Comparison of ENCODE assay signal across 17 mouse cellular contexts in genomic region chr10:53525265-53525976, GRCm38 (mm10).
DNase-seq lines count a peak whose midpoint lies in the region; ATAC-seq and TF ChIP-seq lines count a peak whose summit lies in the region.
"Had no signal": no experiment of that assay in that cellular context is flagged by ENCODE, and none has a peak within 500 bp of the region (broad histone marks: within the 10 kb centered on the region; RNA-seq: fewer than 3 reads in every experiment).

No protein-coding gene starts in this region.

- 66% methylated on average over 3 of the region's 3 CpGs for WGBS in kidney, postnatal 0 days
- 81% methylated on average over 3 of the region's 3 CpGs for WGBS in kidney, embryonic 16.5 days

- no peaks in the 10 kb centered on the region for H3K27me3 ChIP-seq in kidney, postnatal 0 days (ENCODE audit: insufficient read depth, low read length)
- H3K27me3 ChIP-seq in kidney, embryonic 16.5 days (ENCODE audit: insufficient read depth, low read length) = no peaks in the 10 kb centered on the region
- H3K27me3 ChIP-seq in splenic B cell, adult 2 months (ENCODE audit: control insufficient read depth, insufficient read depth, low read length, poor library complexity, severe bottlenecking) = no peaks in the 10 kb centered on the region
- H3K27me3 ChIP-seq: hindbrain, embryonic 13.5 days; lung, embryonic 15.5 days had no signal

- peak; percentile 22; the same call in 1 of the 2 replicates for TF ChIP-seq CTCF in kidney, postnatal 0 days (IDR thresholded peaks at IDR 0.05; ENCODE audit: low read depth)

- H3K4me1 ChIP-seq in kidney, postnatal 0 days (replicated peaks; ENCODE audit: insufficient read depth, low read length) = no peaks in the 10 kb centered on the region
- no peaks in the 10 kb centered on the region for H3K4me1 ChIP-seq in kidney, embryonic 16.5 days (ENCODE audit: insufficient read depth, low read length)
- no peaks in the 10 kb centered on the region for H3K4me1 ChIP-seq in ES-E14 (ENCODE audit: control insufficient read depth in 2 of 2, insufficient read depth in 2 of 2, low read length in 2 of 2, poor library complexity in 1 of 2)
- H3K4me1 ChIP-seq: hindbrain, embryonic 13.5 days; lung, embryonic 15.5 days had no signal

- no peak overlapping the region for H3K4me3 ChIP-seq in kidney, postnatal 0 days (replicated peaks; ENCODE audit: low read depth, low read length)
- H3K4me3 ChIP-seq in kidney, embryonic 16.5 days (ENCODE audit: low read length) = no peak overlapping the region
- H3K4me3 ChIP-seq in ES-E14 (ENCODE audit: insufficient read depth in 1 of 2, low read depth in 1 of 2, low read length in 2 of 2, poor library complexity in 1 of 2, severe bottlenecking in 1 of 2) = no peak overlapping the region
- H3K4me3 ChIP-seq: erythroblast, embryonic 14.5 days; hindbrain, embryonic 13.5 days; lung, embryonic 15.5 days had no signal

- no peak overlapping the region for H3K4me2 ChIP-seq in kidney, postnatal 0 days (ENCODE audit: low read length)
- H3K4me2 ChIP-seq in kidney, embryonic 16.5 days (replicated peaks; ENCODE audit: low read depth, low read length) = no peak overlapping the region
- H3K4me2 ChIP-seq: hindbrain, embryonic 13.5 days; liver, embryonic 11.5 days; lung, embryonic 15.5 days had no signal

- in situ Hi-C loops in ES-E14 (cut with MboI; ENCODE audit: low sequenced_read_pairs in 2 of 2, unreplicated experiment in 2 of 2) = loop anchor here in 1 of 2 experiments (10.0 kb wide), 1 partner anchor 181 kb away; no protein-coding TSS in a partner anchor

- no peak overlapping the region for H3K27ac ChIP-seq in kidney, postnatal 0 days
- H3K27ac ChIP-seq in kidney, embryonic 16.5 days (ENCODE audit: low read length) = no peak overlapping the region
- H3K27ac ChIP-seq in ES-E14 (ENCODE audit: insufficient read depth, low read depth, low read length, poor library complexity, severe bottlenecking) = no peak overlapping the region
- H3K27ac ChIP-seq: hindbrain, embryonic 13.5 days; lung, embryonic 15.5 days had no signal

- no peaks in the 10 kb centered on the region for H3K9me3 ChIP-seq in kidney, postnatal 0 days (replicated peaks; ENCODE audit: low read length)
- no peaks in the 10 kb centered on the region for H3K9me3 ChIP-seq in kidney, embryonic 16.5 days (ENCODE audit: low read length)
- H3K9me3 ChIP-seq in ES-E14 (ENCODE audit: control insufficient read depth, insufficient read depth, low read depth, low read length) = no peaks in the 10 kb centered on the region
- H3K9me3 ChIP-seq: lung, embryonic 15.5 days had no signal

- DNase-seq in kidney, postnatal 0 days (ENCODE audit: low spot score) = peak; percentile 4
- DNase-seq in ES-E14 (ENCODE audit: low read depth, low spot score) (peak; percentile 60), MN1 (ENCODE audit: low spot score) (no peak)
- peak; percentile 71 for DNase-seq in splenic B cell, adult 2 months (ENCODE audit: low read depth, low spot score)
- DNase-seq in gastrocnemius, postnatal 10 days = no peak
- DNase-seq in cerebellum, adult 9-10 months = no peak
- DNase-seq: adrenal gland, postnatal 25 days; cerebellum, adult 9-11 months; kidney, adult 18-20 months; layer of hippocampus, postnatal 36 days; left cerebral cortex, postnatal 4 days had no signal

- H3K9ac ChIP-seq in kidney, postnatal 0 days (ENCODE audit: low read depth, low read length) = no peak overlapping the region
- H3K9ac ChIP-seq in kidney, embryonic 16.5 days (replicated peaks; ENCODE audit: low read length) = no peak overlapping the region
- H3K9ac ChIP-seq in ES-E14 (ENCODE audit: insufficient read depth, low read depth, low read length, poor library complexity, severe bottlenecking) = no peak overlapping the region
- H3K9ac ChIP-seq: hindbrain, embryonic 13.5 days; lung, embryonic 15.5 days had no signal

- H3K36me3 ChIP-seq in kidney, postnatal 0 days (ENCODE audit: insufficient read depth, low read length) = no peaks in the 10 kb centered on the region
- no peaks in the 10 kb centered on the region for H3K36me3 ChIP-seq in kidney, embryonic 16.5 days (ENCODE audit: insufficient read depth, low read length)
- H3K36me3 ChIP-seq in ES-E14 (ENCODE audit: control insufficient read depth, insufficient read depth, low read length, poor library complexity, severe bottlenecking) = no peaks in the 10 kb centered on the region
- H3K36me3 ChIP-seq in splenic B cell, adult 2 months (ENCODE audit: control insufficient read depth, insufficient read depth, low read length, poor library complexity, severe bottlenecking) = no peaks in the 10 kb centered on the region
- H3K36me3 ChIP-seq: hindbrain, embryonic 13.5 days; lung, embryonic 15.5 days had no signal

- ATAC-seq in kidney, postnatal 0 days (replicated peaks; ENCODE audit: low FRiP score, low read depth) = no peak
- no peak for ATAC-seq in kidney, embryonic 16.5 days (ENCODE audit: low FRiP score, low TSS enrichment)
- ATAC-seq in hematopoietic stem cell, adult 5-6 weeks (replicated peaks in 1 of 2; ENCODE audit: insufficient read depth in 1 of 2, low FRiP score in 2 of 2, low TSS enrichment in 1 of 2, low read depth in 1 of 2, poor library complexity in 2 of 2, severe bottlenecking in 2 of 2) = peak; percentile 54 to 83

TF ChIP-seq in ES-E14, 5 proteins besides CTCF, POLR2A, EP300 and RAD21:
- TF ChIP-seq CHD2 (IDR thresholded peaks at IDR 0.05; ENCODE audit: low read depth, low read length) (0 out of 2 replicates have a peak, but pooled peaks have one; percentile 46), HCFC1 (IDR thresholded peaks at IDR 0.05; ENCODE audit: borderline replicate concordance, insufficient read depth, low read length) (no peak)

Comparison
In these comparisons a context has a peak if more than half of its experiments do, and no peak if none do; other contexts are left out.
1. ATAC-seq: peak in hematopoietic stem cell, adult 5-6 weeks (2 of 2); none in kidney, postnatal 0 days (single experiment) and kidney, embryonic 16.5 days (single experiment).
2. DNase-seq: peak in kidney, postnatal 0 days (single experiment), ES-E14 (single experiment) and splenic B cell, adult 2 months (single experiment); none in gastrocnemius, postnatal 10 days (single experiment), MN1 (single experiment) and cerebellum, adult 9-10 months (single experiment).